Mouse (Mus musculus) megakaryocyte progenitor cell, adult 5-6 weeks (primary cell): ENCODE data around the gene Coq8a. TPM values are rescaled to one million over a fixed set of nuclear protein-coding genes. Genes with fewer than 3 reads are reported as not detected.
A peak's percentile ranks its signal among the peaks of the same experiment; 100 is the strongest.

Source experiments
- ATAC-seq: replicated peaks from 2 replicates; pipeline ENCODE4 v1.8.0; 2016; ENCODE audit warnings: mild to moderate bottlenecking, moderate TSS enrichment, inconsistent platforms; ENCODE audit not compliant: poor library complexity
- total RNA-seq, 2 experiments: library from RNA; stranded (forward) in 1 of 2; stranded (reverse) in 1 of 2; fragments of 157-497, 149-512 nt in 1 of 2; fragments of 200-1000 nt in 1 of 2; gene quantifications; 2 replicates each; pipeline versions ENCODE4 v1.2.3 to v1.2.4; 2015 to 2017

Coq8a gene
- total RNA-seq, 2 experiments from 2014 or later: 2.6 to 8.9 TPM

- ATAC-seq: peak; percentile 66
Observed at GRCm38 (mm10) chr1:180131402-180131801, 68.0 kb downstream of the Coq8a start.

GRCm38 (mm10) chr1:180128077-180128792 lies 71.2 kb downstream of the Coq8a start:
- no peak for ATAC-seq

- no peak for ATAC-seq
Observed at GRCm38 (mm10) chr1:180118233-180118632, 81.2 kb downstream of the Coq8a start.

- peak; percentile 81 for ATAC-seq
Observed at GRCm38 (mm10) chr1:180116525-180116924, 82.9 kb downstream of the Coq8a start.

Other genes with a start within 250 kb of the Coq8a start
- 3.2 and 8.6 TPM in 2 replicates for gene Cdc42bpa, start 239.1 kb downstream of the Coq8a start, total RNA-seq (2015)
- gene Cdc42bpa, start 239.1 kb downstream of the Coq8a start, total RNA-seq (2017): 3.8 and 7.1 TPM in 2 replicates
- gene Psen2, start 63.8 kb upstream of the Coq8a start, total RNA-seq (2015): 18.9 and 19.5 TPM in 2 replicates
- gene Psen2, start 63.8 kb upstream of the Coq8a start, total RNA-seq (2017): 24.9 and 27.2 TPM in 2 replicates
- 10.8 and 12.3 TPM in 2 replicates for gene Itpkb, start 130.9 kb upstream of the Coq8a start, total RNA-seq (2015)
- gene Itpkb, start 130.9 kb upstream of the Coq8a start, total RNA-seq (2017): 9.6 and 11.7 TPM in 2 replicates